Mouse (Mus musculus): ENCODE measurements around the gene Sh3bp2. TPM values are rescaled to one million over a fixed set of nuclear protein-coding genes. Genes with fewer than 3 reads are reported as not detected.

The Sh3bp2 gene
- polyA plus RNA-seq, 1 experiment from 2014 or later: 5.9 TPM

DNA sequence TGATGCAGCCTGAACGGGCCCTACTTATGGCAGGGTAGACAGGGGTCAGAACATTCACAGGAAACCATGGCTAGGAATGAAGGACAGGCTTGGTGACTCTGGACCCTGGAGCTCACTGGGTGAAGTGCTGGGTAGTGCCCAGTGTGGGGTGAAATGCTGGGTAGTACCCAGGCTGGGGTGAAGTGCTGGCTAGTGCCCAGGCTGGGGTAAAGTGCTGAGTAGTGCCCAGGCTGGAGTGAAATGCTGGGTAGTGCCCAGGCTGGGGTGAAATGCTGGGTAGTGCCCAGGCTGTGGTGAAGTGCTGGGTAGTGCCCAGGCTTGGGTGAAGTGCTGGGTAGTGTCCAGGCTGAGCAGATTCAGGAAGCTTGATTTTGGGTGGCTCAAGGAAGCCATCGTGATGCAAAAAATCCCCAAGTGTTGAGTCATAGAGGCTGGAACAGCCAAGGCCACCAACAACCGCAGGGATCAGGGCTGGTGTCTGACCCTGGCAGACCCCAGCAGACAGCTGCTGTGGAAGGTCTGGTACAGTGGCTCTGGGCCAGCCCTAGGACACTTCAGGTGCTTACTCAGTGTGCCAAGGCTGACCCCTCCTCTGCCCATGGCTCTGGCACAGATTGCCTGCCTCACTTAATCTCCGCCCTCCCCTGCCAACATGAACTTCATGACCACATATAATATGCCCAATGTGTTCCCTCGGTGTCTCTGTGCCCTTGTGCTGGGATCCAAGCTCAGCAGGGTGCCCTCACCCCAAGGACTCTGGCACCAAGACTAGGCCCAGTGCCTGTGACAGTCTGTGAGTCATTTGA lies 9.3 kb downstream of the Sh3bp2 start:
- Histone ChIP-seq H3K9me3 (ENCODE audit: control insufficient read depth, low read length) (no peaks in the 10 kb centered on the region), H3K9ac (ENCODE audit: low read length) (no peak overlapping the region), H3K27ac (ENCODE audit: low read length) (no peak overlapping the region), H3K27me3 (ENCODE audit: control insufficient read depth, insufficient read depth, low read depth, low read length) (no peaks in the 10 kb centered on the region), H3K4me1 (replicated peaks; ENCODE audit: control insufficient read depth, insufficient read depth, low read length) (no peaks in the 10 kb centered on the region; the same call in 1 of the 2 replicates), H3K4me2 (ENCODE audit: low read depth, low read length) (no peak overlapping the region), H3K36me3 (ENCODE audit: control insufficient read depth, insufficient read depth, low read length) (no peaks in the 10 kb centered on the region), H3K4me3 (ENCODE audit: low read length) (no peak overlapping the region)
- no peak for ATAC-seq (ENCODE audit: low read depth)
- 78% methylated on average over 5 of the region's 5 CpGs for WGBS

DNA sequence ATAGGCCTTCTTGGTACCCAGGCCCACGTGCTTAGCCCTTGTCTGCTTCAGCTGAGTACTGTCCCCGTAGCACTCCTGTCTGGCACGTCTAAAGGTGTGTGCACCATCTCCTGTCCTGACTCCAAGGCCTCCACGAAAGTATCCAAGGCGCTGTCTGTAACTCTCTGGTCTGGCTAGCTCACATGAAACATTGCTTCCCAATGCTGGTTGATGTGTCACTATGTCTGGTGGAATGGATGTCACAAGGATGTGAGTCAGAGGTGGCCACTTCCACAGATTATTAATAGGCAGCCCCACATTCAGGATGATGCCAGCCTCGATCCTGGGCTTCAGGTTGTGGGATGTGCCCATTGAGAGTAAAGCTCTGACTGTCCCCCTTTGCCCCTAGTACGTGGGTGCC lies 10.2 kb downstream of the Sh3bp2 start:
- 70% methylated on average over 7 of the region's 7 CpGs for WGBS
- Histone ChIP-seq H3K27ac (ENCODE audit: low read length) (no peak overlapping the region), H3K9ac (ENCODE audit: low read length) (no peak overlapping the region), H3K27me3 (ENCODE audit: control insufficient read depth, insufficient read depth, low read depth, low read length) (no peaks in the 10 kb centered on the region), H3K4me3 (ENCODE audit: low read length) (no peak overlapping the region), H3K4me2 (ENCODE audit: low read depth, low read length) (no peak overlapping the region), H3K4me1 (replicated peaks; ENCODE audit: control insufficient read depth, insufficient read depth, low read length) (no peaks in the 10 kb centered on the region; the same call in 1 of the 2 replicates), H3K36me3 (ENCODE audit: control insufficient read depth, insufficient read depth, low read length) (no peaks in the 10 kb centered on the region), H3K9me3 (ENCODE audit: control insufficient read depth, low read length) (no peaks in the 10 kb centered on the region)
- no peak for ATAC-seq (ENCODE audit: low read depth)

DNA sequence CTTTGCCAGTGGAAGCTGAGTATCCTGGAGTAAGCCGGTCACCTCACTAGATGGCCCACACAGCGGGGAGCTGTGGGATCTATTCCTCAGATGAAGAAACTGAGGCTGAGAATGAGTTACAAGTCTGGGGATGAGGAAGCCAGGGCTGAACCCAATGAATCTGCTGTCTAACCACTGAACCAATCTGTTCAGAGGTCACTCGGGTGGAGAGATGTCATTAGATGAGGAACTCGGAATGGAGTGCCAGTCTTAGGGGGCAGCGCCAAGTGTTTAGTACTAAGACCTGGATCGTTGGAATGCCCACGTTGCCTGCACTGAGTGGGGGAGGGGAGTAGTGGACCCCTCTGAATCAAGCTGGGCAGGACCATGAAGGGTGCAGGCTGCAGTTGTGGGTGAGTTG lies 12.4 kb downstream of the Sh3bp2 start:
- no peaks in the 10 kb centered on the region for H3K27me3 ChIP-seq (ENCODE audit: control insufficient read depth, insufficient read depth, low read depth, low read length)
- H3K27ac ChIP-seq (ENCODE audit: low read length): no peak overlapping the region
- no peak overlapping the region for H3K9ac ChIP-seq (ENCODE audit: low read length)
- H3K4me2 ChIP-seq (ENCODE audit: low read depth, low read length): no peak overlapping the region
- 73% methylated on average over 7 of the region's 7 CpGs for WGBS
- no peaks in the 10 kb centered on the region for H3K36me3 ChIP-seq (ENCODE audit: control insufficient read depth, insufficient read depth, low read length)
- ATAC-seq (ENCODE audit: low read depth): no peak
- no peaks in the 10 kb centered on the region for H3K9me3 ChIP-seq (ENCODE audit: control insufficient read depth, low read length)
- no peak overlapping the region for H3K4me3 ChIP-seq (ENCODE audit: low read length)
- H3K4me1 ChIP-seq (replicated peaks; ENCODE audit: control insufficient read depth, insufficient read depth, low read length): no peaks in the 10 kb centered on the region

DNA sequence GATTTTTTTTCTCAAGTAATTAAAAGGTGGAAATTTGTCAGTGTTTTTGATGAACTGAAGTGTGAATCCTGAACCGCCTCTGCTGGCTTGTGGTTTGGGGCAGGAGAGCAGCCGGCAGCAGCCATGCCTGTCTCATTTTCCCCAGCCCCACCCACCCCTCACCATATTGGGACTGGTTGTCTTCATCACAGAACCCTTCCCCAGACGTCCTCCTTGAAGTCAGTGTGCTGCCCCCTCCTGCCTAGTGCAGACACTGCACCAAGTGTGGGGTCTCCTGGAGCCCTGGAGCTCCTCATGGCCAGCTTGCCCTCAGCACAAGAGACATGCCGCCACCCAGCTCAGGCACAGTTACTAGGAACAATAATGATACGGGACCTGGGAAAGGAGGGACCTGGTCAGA lies 12.9 kb downstream of the Sh3bp2 start:
- H3K4me3 ChIP-seq (ENCODE audit: low read length): no peak overlapping the region
- H3K9me3 ChIP-seq (ENCODE audit: control insufficient read depth, low read length): no peaks in the 10 kb centered on the region
- no peak overlapping the region for H3K27ac ChIP-seq (ENCODE audit: low read length)
- H3K36me3 ChIP-seq (ENCODE audit: control insufficient read depth, insufficient read depth, low read length): no peaks in the 10 kb centered on the region
- no peaks in the 10 kb centered on the region for H3K27me3 ChIP-seq (ENCODE audit: control insufficient read depth, insufficient read depth, low read depth, low read length)
- ATAC-seq (ENCODE audit: low read depth): no peak
- no peak overlapping the region for H3K4me2 ChIP-seq (ENCODE audit: low read depth, low read length)
- no peak overlapping the region for H3K9ac ChIP-seq (ENCODE audit: low read length)
- WGBS: 27% methylated on average over 5 of the region's 5 CpGs
- no peaks in the 10 kb centered on the region for H3K4me1 ChIP-seq (replicated peaks; ENCODE audit: control insufficient read depth, insufficient read depth, low read length)

DNA sequence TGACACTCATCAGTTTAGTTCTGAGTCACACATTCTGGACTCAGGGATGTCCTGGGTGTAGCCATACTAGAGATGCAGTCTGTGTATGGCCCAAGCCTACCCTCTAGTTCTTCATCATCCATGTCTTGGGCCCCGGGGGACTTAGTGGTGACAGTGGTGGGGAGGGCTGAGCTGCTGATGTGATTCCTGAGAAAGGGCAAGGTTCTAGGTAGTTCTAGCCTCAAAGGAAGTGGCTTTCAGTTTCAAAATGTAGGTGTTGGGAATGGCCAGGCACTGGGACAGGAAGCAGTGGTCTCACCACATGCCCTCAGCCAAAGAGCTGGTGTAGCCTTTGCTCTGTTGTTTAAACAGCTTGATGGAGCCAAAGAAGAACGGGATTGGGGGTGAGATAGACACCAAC lies 13.5 kb downstream of the Sh3bp2 start:
- H3K4me3 ChIP-seq (ENCODE audit: low read length): no peak overlapping the region
- no peaks in the 10 kb centered on the region for H3K9me3 ChIP-seq (ENCODE audit: control insufficient read depth, low read length)
- H3K27ac ChIP-seq (ENCODE audit: low read length): no peak overlapping the region
- no peaks in the 10 kb centered on the region for H3K36me3 ChIP-seq (ENCODE audit: control insufficient read depth, insufficient read depth, low read length)
- WGBS: 72% methylated on average over 2 of the region's 2 CpGs
- ATAC-seq (ENCODE audit: low read depth): no peak
- H3K4me2 ChIP-seq (ENCODE audit: low read depth, low read length): no peak overlapping the region
- H3K27me3 ChIP-seq (ENCODE audit: control insufficient read depth, insufficient read depth, low read depth, low read length): no peaks in the 10 kb centered on the region
- no peaks in the 10 kb centered on the region for H3K4me1 ChIP-seq (replicated peaks; ENCODE audit: control insufficient read depth, insufficient read depth, low read length)
- H3K9ac ChIP-seq (ENCODE audit: low read length): no peak overlapping the region

DNA sequence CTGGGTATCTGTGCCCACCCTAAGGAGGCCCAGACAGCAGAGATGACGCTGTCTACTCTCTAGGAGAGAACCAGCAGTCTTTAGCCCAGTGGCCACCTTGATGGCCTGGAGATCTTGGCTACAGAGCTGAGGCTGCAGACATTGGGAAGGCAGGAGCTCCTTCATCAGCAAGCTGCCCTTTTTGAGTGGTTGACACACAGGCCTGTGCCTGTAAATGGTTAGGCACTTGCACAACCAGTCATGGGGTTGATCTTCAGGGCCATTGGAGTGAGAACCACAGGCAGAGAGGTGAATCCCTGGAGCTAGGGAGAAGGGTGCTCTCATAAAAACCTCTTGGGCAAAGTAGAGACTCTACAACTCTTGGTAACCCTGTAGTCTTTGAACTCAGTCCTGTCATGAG lies 16.5 kb downstream of the Sh3bp2 start:
- no peak for ATAC-seq (ENCODE audit: low read depth)
- H3K27ac ChIP-seq (ENCODE audit: low read length): no peak overlapping the region
- H3K4me2 ChIP-seq (ENCODE audit: low read depth, low read length): no peak overlapping the region
- WGBS: 59% methylated on average over 1 of the region's 1 CpGs
- H3K9me3 ChIP-seq (ENCODE audit: control insufficient read depth, low read length): no peaks in the 10 kb centered on the region
- no peak overlapping the region for H3K4me3 ChIP-seq (ENCODE audit: low read length)
- no peaks in the 10 kb centered on the region for H3K27me3 ChIP-seq (ENCODE audit: control insufficient read depth, insufficient read depth, low read depth, low read length)
- no peaks in the 10 kb centered on the region for H3K36me3 ChIP-seq (ENCODE audit: control insufficient read depth, insufficient read depth, low read length)
- no peaks in the 10 kb centered on the region for H3K4me1 ChIP-seq (replicated peaks; ENCODE audit: control insufficient read depth, insufficient read depth, low read length)
- no peak overlapping the region for H3K9ac ChIP-seq (ENCODE audit: low read length)

DNA sequence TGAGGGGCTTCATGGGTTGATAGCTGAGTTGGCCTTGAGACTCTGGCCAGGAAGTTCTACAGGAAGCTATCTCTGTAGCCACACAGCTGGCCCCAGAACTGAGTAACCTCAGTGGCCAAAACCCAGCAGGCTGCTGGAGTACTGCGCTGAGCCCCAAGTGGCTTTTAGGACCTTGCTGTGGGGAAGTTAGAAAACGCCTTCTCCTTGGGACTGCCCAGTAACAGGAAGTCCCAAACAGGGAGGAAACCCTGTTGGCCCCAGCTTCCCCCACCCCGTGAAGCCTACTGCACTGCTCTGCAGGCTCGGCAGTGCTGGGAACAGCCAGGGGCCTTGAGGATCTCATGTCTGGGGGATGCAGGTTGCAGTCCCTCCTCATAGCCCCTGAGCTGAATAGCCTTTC lies 17.5 kb downstream of the Sh3bp2 start:
- Histone ChIP-seq H3K27ac (ENCODE audit: low read length) (no peak overlapping the region), H3K4me2 (ENCODE audit: low read depth, low read length) (no peak overlapping the region), H3K4me1 (replicated peaks; ENCODE audit: control insufficient read depth, insufficient read depth, low read length) (no peaks in the 10 kb centered on the region), H3K9me3 (ENCODE audit: control insufficient read depth, low read length) (no peaks in the 10 kb centered on the region), H3K36me3 (ENCODE audit: control insufficient read depth, insufficient read depth, low read length) (no peaks in the 10 kb centered on the region), H3K4me3 (ENCODE audit: low read length) (no peak overlapping the region), H3K9ac (ENCODE audit: low read length) (no peak overlapping the region), H3K27me3 (ENCODE audit: control insufficient read depth, insufficient read depth, low read depth, low read length) (no peaks in the 10 kb centered on the region)
- ATAC-seq (ENCODE audit: low read depth): no peak
- WGBS: 44% methylated on average over 4 of the region's 4 CpGs

DNA sequence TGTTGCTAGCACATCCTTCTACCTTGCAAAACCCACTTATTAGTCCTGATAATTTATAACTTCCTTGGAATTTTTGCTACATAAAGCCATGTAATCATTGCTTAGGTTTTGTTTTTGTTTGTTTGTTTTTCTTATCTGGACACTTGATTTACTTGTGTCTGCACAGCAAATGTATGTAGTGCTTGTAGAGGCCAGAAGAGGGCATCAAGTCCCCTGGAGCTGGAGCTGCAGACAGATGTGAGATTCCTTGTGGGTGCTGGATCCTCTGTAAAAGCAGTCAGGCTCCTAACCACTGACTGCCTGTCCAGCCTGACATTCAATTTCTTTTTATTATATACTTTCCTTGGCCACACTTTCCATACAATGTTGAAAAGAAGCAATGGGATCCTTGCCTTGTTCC lies 21.8 kb downstream of the Sh3bp2 start:
- Histone ChIP-seq H3K4me1 (replicated peaks; ENCODE audit: control insufficient read depth, insufficient read depth, low read length) (peaks cover 3% of the 10 kb centered on the region; the same call in 1 of the 2 replicates), H3K9me3 (ENCODE audit: control insufficient read depth, low read length) (no peaks in the 10 kb centered on the region), H3K9ac (ENCODE audit: low read length) (no peak overlapping the region), H3K4me3 (ENCODE audit: low read length) (no peak overlapping the region), H3K27ac (ENCODE audit: low read length) (no peak overlapping the region), H3K27me3 (ENCODE audit: control insufficient read depth, insufficient read depth, low read depth, low read length) (no peaks in the 10 kb centered on the region), H3K36me3 (ENCODE audit: control insufficient read depth, insufficient read depth, low read length) (peaks cover 3% of the 10 kb centered on the region; the same call in 1 of the 2 replicates), H3K4me2 (ENCODE audit: low read depth, low read length) (no peak overlapping the region)
- ATAC-seq (ENCODE audit: low read depth): no peak

DNA sequence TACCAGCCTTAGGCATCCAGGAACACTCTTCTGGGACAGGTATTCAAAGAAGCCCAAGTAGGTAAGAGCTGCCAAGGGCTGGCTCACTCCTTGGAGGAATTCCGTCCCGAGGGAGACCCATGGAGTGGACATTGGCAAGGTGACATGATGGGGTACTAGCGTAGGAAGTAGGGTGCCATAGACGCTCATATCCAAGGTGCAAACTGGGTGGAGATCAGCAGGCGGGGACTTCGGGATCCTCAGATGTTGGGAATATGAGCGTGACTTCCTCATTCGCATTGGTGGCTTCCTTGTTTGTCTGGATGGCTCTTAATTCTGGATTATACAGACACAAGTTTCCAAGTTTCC lies 23.5 kb downstream of the Sh3bp2 start:
- peaks cover 3% of the 10 kb centered on the region; the same call in 1 of the 2 replicates for H3K4me1 ChIP-seq (replicated peaks; ENCODE audit: control insufficient read depth, insufficient read depth, low read length)
- peak overlapping the region; percentile 87 for H3K4me3 ChIP-seq (ENCODE audit: low read length)
- peak overlapping the region; percentile 72 for H3K4me2 ChIP-seq (ENCODE audit: low read depth, low read length)
- H3K9ac ChIP-seq (ENCODE audit: low read length): peak overlapping the region; percentile 94
- no peaks in the 10 kb centered on the region for H3K9me3 ChIP-seq (ENCODE audit: control insufficient read depth, low read length)
- 18% methylated on average over 8 of the region's 8 CpGs for WGBS
- peaks cover 4% of the 10 kb centered on the region for H3K36me3 ChIP-seq (ENCODE audit: control insufficient read depth, insufficient read depth, low read length)
- ATAC-seq (ENCODE audit: low read depth): peak; percentile 29; the same call in 1 of the 2 replicates
- no peaks in the 10 kb centered on the region for H3K27me3 ChIP-seq (ENCODE audit: control insufficient read depth, insufficient read depth, low read depth, low read length)
- no peak overlapping the region for H3K27ac ChIP-seq (ENCODE audit: low read length)

Data from lung, embryonic 16.5 days (tissue).